Mouse (Mus musculus) MEL (cell line): ENCODE results near the gene Serpind1.

Source experiments
- CTCF ChIP-seq, 3 experiments: IDR thresholded peaks in 2 of 3; conservative IDR thresholded peaks in 1 of 3; 2 replicates each; pipeline ENCODE4 v1.5.1; 2011 to 2012; ENCODE audit warnings: low read length in 3 of 3, low read depth in 2 of 3, mild to moderate bottlenecking in 2 of 3, improper control_type of control experiment in 1 of 3, inconsistent platforms in 1 of 3, mixed read lengths in 1 of 3, moderate library complexity in 1 of 3; ENCODE audit not compliant: control insufficient read depth in 1 of 3, insufficient read depth in 1 of 3, poor library complexity in 1 of 3, severe bottlenecking in 1 of 3
- E2F4 ChIP-seq: IDR thresholded peaks from 2 replicates; pipeline ENCODE4 v1.6.1; 2011; ENCODE audit warnings: low read depth, low read length, improper control_type of control experiment, borderline replicate concordance
- EP300 ChIP-seq, 2 experiments: IDR thresholded peaks; 2 replicates each; pipeline ENCODE4 v1.6.1; 2011; ENCODE audit warnings: improper control_type of control experiment in 2 of 2, low read length in 2 of 2, low read depth in 1 of 2, mild to moderate bottlenecking in 1 of 2
- MXI1 ChIP-seq: IDR thresholded peaks from 2 replicates; pipeline ENCODE4 v1.6.1; 2011; ENCODE audit warnings: mild to moderate bottlenecking, low read depth, low read length, improper control_type of control experiment
- POLR2A ChIP-seq, 2 experiments: IDR thresholded peaks; 2 replicates each; pipeline ENCODE4 v1.6.1; 2011 to 2012; ENCODE audit warnings: low read length in 2 of 2, mild to moderate bottlenecking in 2 of 2, control low read depth in 1 of 2, improper control_type of control experiment in 1 of 2, low read depth in 1 of 2, moderate library complexity in 1 of 2; ENCODE audit not compliant: control insufficient read depth in 1 of 2, insufficient read depth in 1 of 2, poor library complexity in 1 of 2
- RCOR1 ChIP-seq: IDR thresholded peaks from 2 replicates; pipeline ENCODE4 v1.6.1; 2012; ENCODE audit warnings: low read depth, mild to moderate bottlenecking, inconsistent platforms, low read length, improper control_type of control experiment
- ZNF384 ChIP-seq: IDR thresholded peaks from 2 replicates; pipeline ENCODE4 v1.6.1; 2012; ENCODE audit warnings: low read depth, mild to moderate bottlenecking, inconsistent platforms, low read length, improper control_type of control experiment

- TF ChIP-seq EP300 (IDR thresholded peaks at IDR 0.05; ENCODE audit: low read depth in 1 of 2, low read length in 2 of 2) (no peak), POLR2A (IDR thresholded peaks at IDR 0.05; ENCODE audit: control insufficient read depth in 1 of 2, insufficient read depth in 1 of 2, low read depth in 1 of 2, low read length in 2 of 2, poor library complexity in 1 of 2) (no peak), E2F4 (no peak), CTCF (IDR thresholded peaks at IDR 0.05 in 2 of 3, conservative IDR thresholded peaks at IDR 0.05 in 1 of 3; ENCODE audit: control insufficient read depth in 1 of 3, insufficient read depth in 1 of 3, low read depth in 2 of 3, low read length in 3 of 3, poor library complexity in 1 of 3, severe bottlenecking in 1 of 3) (no peak), ZNF384 (no peak), RCOR1 (no peak), MXI1 (no peak)
Observed at GRCm38 (mm10) chr16:17345141-17345812, 14.1 kb downstream of the Serpind1 start.
